Mouse (Mus musculus): ENCODE results near the gene Wnt9b. TPM values are rescaled to one million over a fixed set of nuclear protein-coding genes. Genes with fewer than 3 reads are reported as not detected.
A peak's percentile ranks its signal among the peaks of the same experiment; 100 is the strongest.

Gene Wnt9b
- total RNA-seq, 2 experiments from 2014 or later = not detected

DNA sequence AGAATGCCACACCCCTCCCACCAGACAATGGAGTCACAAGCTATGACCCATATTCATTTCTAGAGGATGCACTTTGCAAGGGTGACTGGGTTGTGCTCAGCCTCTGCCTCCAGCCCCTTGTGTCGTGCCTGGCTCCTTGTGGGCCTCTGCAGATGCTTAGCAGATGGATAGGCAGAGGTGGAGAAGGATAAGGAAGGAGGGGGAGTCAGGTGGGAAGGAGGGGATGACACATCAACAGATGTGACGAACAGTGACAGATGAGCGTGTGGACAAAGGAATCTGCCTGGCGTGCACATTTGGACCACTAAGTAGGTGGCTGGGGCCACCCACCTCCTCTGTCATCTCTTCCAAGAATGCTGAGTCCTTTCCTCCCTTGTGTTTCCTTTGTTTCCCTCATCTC, 16.6 kb downstream of the Wnt9b start:
- no peak for ATAC-seq (ENCODE audit: poor library complexity, severe bottlenecking)

DNA sequence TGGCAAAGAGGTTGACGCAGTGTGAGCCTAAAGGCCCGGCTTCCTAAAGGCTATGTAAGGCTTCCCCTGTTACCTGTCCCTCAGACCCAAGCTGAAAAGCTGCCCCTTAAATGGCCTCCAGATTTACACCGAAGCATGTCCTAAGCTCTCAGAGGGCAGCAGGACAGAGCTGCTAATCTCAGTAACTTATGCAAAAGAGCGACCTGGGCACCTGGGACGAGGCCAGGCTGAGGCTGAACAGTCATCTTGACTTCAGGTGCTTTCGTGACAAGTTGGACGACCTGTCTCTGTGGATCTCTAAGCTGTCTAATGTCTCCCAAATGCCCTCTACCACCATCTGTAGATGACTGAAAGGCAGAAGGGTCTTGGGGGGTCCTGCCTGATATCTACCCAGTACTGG, 17.3 kb downstream of the Wnt9b start:
- no peak for ATAC-seq (ENCODE audit: poor library complexity, severe bottlenecking)

DNA sequence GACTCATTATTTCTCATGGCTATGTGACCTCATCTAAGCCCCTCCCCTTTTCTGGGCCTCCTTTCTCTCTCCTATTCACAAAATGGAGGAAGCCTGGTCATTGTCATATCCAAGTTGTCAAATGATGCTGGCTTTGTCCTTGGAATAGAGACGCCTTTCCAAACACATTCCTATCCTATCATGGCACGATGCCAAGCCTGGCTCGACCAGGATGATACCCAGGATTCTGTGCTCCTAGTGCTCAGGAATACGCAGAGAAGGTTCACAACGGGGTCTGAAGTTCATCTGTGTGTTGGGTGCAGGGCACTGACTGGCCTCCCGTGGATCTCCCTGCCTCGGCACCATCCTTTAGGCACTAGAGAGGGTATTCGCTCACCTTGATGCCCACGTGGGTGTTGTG, 18.0 kb downstream of the Wnt9b start:
- no peak for ATAC-seq (ENCODE audit: poor library complexity, severe bottlenecking)

DNA sequence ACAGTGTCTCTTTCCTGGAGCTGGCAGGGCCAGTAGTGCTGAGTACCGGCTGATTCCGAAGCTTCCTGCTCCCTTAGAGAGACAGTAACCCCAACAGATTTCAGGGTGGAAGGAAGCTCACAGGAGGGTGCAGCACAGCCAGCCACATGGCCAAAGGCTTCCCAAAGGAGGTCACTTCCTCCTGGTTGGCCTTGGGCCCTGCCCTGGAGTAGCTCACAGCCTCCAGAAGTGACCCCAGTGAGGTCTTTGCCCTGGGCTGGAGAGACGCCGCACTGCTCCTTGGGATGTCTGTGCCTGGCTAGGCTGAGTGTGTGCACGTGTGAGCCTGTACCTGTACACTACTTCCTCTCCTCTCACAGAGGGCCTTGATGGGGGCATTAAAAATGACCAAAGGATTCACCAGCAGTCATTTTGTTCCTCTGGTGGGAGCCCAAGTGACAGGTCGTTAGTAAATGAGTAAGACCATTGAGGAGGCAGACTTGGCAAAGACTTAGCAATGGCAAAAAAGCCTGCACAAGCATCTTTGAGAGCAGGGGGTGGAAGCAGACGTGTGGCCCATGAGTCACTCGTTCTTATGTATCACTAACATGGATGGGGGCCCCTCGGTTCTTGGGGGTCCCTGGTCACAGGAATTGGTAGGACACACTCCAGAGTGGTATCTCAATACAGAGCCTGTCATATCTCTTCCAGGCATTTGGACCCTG, 20.2 kb downstream of the Wnt9b start:
- no peak for ATAC-seq (ENCODE audit: poor library complexity, severe bottlenecking)

DNA sequence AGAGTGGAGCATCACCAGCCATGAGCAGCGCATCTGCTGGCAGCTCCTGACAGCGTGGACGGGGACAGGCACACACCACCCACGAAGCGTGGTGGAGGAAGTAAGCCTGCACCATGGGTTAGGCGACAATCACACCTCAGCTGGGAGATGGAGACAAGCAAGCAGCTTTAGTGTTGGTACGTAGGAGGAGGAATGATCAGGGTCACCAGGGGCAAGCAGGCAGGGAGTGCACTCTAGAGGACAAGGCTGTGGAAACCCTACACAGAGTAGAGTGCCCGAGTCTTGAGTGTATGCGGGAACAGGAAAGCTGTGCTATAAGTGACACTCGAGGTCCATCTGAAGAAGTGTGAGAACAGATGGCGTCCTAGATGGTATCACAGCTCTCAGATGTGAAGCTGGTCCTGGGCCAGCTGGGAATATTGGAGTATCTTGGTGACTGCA, 25.3 kb downstream of the Wnt9b start:
- ATAC-seq (ENCODE audit: poor library complexity, severe bottlenecking) = no peak

DNA sequence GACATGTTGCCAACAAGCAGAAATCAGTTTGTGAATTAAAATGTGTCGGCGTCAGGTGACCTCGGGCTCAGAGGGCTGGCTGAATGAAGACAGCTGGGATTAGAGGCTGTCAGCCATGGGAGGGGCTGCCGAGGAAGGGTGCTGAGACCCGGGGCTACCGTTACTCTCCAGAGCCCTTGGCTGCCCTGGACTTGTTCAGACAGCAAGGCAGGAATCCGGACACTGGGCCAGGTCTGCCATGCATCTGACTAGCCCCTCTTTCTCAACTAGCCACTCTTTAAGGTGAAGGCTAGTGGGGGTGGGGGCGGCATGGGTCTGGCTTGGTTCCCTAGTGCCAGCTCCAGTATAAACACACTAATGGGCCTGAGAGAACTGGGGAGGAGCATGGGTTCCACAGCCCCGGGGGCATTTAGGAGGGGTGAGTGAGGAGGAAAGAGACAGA, 27.6 kb downstream of the Wnt9b start:
- no peak for ATAC-seq (ENCODE audit: poor library complexity, severe bottlenecking)

DNA sequence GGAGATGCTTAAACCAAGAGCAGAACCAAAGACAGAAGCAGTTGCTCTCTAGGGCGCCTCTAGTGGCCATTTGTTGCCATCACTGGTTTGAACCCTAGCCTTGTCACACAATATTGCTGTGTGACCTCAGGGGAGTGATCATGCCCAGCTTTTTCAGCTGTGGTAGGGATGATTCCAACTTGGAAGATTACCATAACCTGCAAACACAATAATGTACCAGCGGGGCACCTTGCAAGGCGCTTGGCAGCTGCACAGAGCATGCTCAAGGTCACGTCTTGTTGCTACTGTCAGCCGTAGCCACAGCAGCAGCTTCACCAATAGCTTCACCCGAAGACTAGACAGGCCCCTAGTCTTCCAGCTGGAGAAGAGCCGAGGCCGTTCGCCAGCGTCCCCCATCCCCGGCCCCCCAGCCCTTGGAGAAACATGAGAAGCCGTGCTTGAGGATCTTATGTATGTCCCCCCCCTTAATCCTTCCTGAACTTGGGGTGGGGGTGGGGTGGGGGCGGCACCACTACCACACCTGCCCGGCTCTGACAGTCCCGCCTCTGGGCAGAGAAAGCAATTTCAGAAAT, 28.1 kb downstream of the Wnt9b start:
- ATAC-seq (ENCODE audit: poor library complexity, severe bottlenecking) = 0 out of 2 replicates have a peak, but pooled peaks have one; percentile 27

DNA sequence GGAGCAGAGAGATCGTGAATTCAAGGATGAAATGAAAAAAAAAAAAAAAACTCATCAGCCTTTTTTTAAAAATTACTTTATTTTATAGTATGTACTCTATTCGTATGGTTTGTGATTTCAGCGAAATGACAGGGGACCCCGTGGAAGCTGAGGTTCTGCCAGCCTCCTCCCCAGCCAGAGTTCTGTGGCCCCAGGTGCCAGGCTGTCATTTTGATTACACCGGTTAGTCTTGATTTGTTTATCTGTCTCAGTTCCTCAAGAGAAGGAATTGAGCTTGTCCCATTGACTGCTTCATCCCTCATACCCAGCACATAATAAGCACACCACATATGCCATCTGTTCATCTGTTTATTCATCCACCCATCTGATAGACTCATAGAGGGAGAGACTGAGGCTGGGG, 30.2 kb downstream of the Wnt9b start:
- no peak for ATAC-seq (ENCODE audit: poor library complexity, severe bottlenecking)

DNA sequence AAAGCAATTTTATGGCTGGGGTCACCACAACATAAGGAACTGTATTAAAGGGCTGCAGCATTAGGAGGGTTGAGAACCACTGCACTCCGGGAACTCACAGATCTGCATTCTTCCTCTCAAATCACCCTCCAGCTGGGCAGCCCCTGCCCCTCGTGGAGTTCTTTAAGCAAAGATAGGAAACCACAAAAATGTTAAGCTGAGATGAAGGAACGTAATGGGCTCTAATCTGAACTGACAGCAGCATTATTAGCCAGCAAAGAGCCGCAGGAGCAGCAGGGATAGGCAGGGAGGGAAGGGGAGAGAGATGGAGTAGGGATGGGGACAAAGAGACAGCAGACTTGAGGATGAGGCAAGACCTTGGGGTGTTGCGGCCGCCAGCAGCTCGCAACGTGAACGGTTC, 32.6 kb downstream of the Wnt9b start:
- no peak for ATAC-seq (ENCODE audit: poor library complexity, severe bottlenecking)

DNA sequence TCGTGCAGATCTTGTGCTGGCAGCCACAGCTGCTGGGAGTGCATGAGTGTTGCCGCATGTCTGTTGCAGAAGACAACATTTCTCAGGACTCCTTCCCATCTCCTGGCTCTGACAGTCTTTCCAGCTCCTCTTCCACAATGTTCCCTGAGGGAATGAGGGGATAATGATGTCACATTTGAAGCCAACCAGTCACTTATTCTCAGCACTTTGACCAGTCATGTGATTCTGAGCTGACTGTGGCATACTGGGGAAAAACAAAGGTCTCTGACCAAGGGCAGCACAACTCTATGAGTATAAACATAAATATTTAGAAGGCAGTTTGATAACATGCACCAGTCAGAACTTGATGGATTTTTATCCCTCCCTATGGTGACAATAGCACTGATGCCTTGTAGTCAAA, 35.5 kb downstream of the Wnt9b start:
- no peak for ATAC-seq (ENCODE audit: poor library complexity, severe bottlenecking)

DNA sequence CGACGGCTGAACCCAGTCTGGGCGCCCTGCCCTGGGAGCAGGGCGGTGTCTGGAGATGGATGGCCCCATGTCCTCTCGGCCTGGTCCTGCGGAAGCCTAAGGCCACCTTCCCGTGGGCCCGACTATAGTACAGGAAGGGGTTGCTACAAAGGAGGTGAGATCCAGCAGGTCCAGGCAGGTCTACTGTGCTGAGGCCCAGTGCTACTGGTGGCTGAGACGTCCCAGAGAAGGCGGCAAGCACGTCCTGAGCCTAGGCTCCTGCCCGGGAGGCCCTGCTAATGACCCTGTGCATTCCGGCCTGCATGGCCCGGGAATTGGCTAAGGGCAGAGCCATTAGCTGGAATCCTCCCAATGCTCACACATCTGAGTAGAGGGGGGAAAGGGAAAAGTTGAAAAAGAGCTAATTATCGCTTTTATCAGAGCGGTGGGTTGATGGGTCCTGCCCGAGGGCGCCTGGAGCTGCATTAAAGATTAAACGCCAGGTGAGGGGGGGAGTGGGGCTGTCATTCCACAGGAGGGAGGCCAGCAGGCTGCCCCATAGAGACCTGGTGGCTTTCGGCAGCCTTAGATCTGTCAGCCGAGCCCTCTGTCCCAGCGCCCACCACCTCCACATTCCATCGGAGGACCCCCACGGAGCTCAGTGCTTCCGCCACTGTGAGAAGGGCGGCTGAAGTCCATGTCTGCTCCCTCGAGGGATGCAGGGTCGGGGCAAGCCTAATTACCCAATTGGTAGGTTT, 37.6 kb downstream of the Wnt9b start:
- ATAC-seq (ENCODE audit: poor library complexity, severe bottlenecking) = no peak

DNA sequence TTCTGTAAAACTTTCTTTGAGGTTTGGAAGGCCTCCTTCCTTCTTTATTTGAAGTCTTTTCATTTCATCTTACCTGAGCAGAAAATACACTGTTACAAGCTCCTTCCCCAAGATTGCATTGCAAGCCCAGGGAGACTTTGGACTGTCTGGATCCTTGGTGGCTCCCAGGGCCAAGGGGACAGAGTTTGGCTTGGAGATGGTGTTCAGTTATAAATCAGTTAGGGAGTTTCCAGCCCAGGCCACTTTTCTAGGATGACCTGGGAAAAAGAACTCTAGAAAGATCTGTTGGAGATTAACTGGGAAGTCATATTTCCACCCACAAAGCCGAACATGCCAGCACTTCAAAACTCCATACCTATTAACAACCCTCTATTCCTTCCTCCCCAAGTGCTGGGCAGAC, 39.6 kb downstream of the Wnt9b start:
- no peak for ATAC-seq (ENCODE audit: poor library complexity, severe bottlenecking)

DNA sequence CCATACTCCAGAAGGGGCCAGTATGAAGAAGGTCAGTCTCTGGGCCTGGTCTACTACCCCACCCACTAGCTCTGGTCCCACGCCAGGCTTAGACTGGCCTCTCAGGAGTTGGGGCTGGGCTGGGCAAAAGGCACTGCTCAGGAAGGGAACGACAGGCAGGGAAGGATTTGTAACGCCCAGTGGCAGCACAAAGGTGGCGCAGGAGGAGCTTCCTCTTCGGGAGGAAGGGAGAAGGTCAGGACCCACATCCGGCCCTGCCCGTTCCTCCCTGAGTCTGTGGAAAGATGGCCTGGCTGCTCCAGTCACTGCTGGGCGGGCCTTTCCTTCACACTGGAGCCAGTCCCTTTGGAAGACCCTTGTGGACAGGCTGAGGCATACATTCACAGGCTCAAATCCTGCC, 42.6 kb downstream of the Wnt9b start:
- no peak for ATAC-seq (ENCODE audit: poor library complexity, severe bottlenecking)

DNA sequence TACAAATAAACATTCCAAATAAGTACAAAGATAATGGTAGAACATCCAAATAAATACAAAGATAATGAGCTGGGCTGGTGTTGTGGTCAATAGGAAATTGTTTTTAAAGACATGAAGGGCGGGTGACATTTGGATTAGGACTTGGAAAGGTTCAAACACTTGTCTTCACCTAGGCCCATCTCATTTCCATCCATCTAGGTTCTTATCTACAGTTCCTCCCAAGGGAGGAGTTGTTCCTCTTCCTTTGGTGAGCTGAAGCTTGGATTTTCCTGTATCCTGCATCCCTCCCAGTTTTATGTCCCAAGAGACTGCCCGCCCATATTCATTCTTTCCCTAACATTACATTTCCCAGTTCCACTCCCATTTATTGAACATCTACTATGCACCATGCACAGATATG, 51.4 kb downstream of the Wnt9b start:
- no peak for ATAC-seq (ENCODE audit: poor library complexity, severe bottlenecking)

DNA sequence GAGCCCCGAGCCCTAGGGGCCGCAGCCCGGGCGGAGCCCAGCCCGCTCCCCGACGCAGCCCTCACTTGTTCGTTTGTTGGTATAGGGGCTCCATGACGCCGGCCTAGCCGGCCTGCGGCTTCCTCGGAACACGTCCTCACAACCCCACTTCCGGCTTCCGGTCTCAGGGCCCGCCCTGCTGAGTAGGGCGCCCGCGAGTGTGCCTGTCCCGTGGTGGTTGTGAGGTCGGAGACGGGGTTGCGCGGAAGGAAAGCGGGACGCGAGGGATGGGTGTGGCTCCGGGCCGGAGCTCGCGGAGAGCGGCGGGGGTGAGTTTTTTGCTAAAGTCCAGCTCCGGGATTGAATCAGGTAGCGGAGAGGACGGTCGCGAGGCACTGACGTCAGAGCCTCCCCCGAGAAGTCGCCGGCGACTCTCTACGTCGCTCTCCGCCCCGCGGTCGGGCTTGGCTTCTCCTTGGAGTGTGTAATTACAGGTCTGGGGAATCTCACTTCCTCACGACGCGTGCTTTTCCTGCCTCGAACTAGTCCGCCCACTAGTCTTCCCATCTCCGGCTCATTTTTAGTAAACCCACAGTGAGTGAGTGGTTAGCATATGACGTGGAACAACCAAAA, 52.0 kb downstream of the Wnt9b start, which contains the start of gene Gosr2:
Gene Gosr2 (minus strand): TSS at position 334 of the 612 bp plus-strand sequence.
- ATAC-seq (ENCODE audit: poor library complexity, severe bottlenecking) = peak; percentile 93

DNA sequence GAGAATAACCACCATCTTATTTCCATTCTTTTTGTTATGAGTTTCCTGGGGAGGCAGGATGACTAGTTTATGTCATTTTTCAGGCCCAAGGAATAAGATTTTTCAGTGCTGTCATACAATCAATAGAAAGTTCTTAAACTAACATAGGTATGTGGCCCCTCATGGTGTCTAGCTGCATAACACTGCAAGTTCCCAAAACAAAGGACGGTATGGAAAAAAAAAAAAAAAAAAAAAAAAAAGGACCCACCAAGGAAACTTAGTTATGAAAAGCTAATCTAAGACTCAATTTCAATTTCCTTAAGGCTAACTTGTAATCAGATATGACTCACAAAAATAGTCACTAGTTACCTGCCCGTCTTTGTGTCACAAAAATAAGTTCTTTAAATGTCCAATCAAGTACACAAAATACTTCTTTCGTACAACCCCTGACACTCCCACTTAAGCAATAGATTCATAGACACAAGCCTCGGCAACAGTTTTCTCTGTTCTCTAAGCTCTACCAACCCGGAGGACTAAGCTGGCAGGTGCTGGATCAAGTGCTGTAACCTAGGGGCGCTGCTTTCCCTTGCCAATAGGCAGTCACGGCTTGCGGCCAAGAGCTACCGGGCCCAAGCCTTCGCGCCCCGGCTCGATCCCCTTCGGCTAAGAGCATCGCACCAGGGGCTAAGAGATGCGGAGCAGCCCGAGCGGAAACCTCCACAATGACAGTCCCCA, 52.6 kb downstream of the Wnt9b start:
- ATAC-seq (ENCODE audit: poor library complexity, severe bottlenecking) = peak; percentile 41

DNA sequence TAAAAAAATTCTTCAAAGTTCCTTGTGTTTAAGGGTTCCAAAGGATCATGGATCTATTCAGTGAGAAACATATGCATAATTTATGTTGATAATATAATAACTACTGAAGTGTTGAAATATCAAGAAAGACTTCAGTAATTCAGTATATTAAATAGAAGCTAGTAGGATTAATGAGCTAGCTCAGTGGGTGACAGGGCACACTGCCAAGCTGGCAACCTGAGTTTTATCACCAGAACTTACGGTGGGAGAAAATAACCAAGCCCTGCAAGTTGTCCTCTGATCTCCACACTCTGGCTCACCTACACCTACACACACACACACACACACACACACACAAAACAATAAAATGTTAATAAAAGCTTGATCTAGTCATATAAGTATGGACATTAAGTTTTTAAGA, 56.4 kb downstream of the Wnt9b start:
- ATAC-seq (ENCODE audit: poor library complexity, severe bottlenecking) = no peak

DNA sequence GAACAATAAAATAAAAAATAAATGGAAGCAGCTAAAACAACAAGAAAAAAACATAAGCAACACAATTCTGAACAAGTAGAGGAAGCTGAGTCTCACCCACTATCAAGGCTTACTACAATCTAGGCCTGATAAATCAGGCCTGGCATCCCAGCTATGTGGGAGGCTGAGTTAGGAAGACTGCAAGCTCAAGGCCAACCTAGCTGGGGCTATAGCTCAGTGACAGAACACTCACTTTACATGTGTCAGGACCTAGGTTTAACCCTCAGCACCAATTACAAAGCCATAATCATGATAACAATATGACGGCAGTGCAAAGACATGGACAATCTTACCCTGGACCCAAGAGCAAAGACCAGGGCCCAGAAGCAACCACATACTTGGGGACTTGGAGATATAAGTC, 58.6 kb downstream of the Wnt9b start:
- ATAC-seq (ENCODE audit: poor library complexity, severe bottlenecking) = no peak

DNA sequence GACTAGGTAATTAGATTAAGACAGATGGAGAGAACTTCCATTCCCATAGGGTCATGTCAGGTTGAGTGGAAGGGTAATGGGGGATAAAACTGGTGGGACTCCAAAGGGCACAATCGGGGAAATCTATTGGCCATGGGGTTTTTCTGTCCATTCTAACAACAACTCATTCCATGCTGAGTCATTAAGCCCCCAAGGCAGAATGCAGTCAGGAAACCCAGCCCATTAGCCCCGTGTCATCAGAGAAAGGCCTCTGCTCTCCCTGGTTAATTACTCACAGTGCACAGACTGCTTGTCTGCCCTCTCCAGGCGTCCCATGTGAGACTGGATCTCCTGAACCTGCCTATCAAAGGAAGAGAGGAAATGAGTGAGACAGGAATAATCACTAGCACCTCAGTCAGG, 60.6 kb downstream of the Wnt9b start:
- no peak for ATAC-seq (ENCODE audit: poor library complexity, severe bottlenecking)

DNA sequence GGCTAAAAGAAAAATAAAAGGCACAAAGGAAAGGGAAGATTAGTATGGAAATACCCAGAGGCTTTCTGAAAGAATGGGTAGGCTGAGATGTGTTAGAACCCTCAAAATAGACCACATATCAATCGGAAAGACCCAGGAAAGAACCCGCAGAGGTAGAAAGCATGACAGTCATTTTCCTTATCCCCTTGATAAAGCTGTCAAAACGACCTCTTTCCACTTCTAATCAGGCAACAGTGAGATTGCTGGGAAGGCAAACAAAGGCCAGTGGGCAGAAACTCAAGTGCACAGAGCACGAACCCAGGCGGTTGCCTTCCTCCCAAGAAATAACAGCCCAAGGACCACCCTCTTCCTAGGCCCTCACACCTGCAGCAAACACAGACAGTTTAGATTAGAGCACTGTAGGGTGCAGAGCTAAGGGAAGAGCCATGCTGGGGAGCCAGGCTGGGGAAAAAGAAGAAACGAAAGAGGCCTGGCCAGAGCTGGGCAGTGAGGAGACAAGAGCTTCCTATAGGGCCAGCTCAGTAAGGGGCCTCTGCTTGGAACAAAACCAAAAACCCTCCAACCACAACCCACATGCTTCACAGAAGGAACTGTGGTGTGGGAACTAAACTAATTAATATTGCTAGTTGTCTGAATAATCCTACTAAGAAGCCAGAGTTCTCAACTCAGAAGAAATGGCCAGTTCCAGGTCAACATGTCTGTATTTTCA, 61.2 kb downstream of the Wnt9b start:
- peak; percentile 67 for ATAC-seq (ENCODE audit: poor library complexity, severe bottlenecking)

All from megakaryocyte, adult 5-6 weeks (primary cell).